Mouse (Mus musculus) layer of hippocampus, adult 9-11 months (tissue): ENCODE data around the gene Gak.

Experiments
- DNase-seq: peaks from one replicate; pipeline ENCODE4 v3.0.0; 2022

Gene Gak

DNA sequence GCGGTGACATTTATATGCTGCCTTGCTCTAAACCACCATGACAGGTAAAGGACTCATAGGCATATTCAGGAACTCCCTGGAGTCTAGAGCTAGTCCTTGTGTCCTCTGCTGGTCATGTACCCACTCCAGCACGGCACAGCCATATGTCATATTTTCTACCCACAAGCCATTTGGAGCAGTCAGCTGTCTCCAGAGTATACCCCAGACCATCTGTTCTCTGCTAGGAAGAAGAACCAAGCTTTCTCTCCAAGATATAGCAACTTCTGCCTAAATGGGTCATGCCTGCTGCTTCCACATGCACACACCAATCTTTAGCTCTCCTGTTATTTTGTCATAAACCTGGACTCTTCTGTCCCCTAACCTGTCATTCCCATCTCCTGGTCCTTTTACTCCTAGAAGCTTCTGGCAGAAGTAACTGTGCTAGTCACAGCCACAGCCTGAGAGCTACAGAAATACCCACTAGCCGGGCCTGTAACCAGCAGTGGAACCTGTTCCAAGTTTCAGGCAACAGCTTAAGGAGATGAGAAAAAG is 48.1 kb downstream of the Gak start:
- peak; percentile 71 for DNase-seq

DNA sequence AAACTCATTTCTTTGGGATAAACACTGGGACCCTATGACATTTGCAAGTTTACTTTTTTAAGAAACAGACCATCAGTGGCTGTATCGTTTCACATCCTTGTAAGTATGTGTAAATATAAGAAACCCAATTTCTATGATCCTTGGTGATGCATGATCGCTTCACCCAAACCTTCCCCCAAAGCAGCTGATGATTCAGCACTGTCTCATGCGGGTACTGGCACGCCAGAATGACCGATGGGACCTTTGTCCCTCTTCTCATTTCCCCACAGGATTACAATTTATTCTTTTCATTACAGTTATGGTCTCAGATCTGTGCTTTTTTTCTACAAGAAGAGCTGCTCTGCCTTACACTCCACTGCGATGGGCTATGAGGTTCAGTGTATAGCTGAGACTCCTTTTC is 56.5 kb downstream of the Gak start:
- no peak for DNase-seq

DNA sequence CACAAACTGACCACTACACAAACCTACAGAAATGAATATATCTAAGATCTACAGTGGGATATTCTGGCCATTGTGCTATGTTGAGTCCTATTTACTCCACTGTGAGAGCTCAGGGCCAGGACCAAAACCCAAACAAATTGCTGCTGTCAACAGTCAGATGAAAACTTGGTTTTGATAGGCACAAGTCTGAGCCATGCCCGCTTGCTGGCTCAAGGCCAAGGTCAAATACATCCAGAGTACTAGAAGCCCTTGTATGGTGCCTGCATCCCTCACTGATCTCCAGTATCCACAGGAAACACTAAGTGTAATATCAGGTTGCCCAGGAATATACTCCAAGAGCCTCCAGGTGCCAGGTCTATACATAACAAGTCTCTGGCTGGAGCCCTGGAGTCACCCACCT is 58.6 kb downstream of the Gak start:
- no peak for DNase-seq

DNA sequence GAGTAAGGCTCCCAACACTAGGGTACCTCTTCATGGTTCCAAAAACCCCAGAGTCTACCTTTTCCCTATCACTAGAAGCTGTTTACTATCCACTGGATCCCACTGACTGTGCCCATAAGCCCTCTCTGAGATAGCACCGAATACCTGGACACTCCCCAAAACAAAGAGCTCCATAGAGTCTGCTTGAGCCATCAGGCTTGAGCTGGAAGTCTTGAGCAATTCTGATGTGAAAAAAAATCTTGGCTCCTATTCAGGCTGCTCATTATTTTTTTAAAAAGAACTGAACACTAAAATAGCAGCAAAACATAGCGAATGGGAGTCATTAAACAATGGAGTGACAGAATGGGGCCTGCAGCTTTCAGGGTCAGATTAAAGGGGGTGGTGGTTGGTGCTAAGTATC is 62.5 kb downstream of the Gak start:
- no peak for DNase-seq

DNA sequence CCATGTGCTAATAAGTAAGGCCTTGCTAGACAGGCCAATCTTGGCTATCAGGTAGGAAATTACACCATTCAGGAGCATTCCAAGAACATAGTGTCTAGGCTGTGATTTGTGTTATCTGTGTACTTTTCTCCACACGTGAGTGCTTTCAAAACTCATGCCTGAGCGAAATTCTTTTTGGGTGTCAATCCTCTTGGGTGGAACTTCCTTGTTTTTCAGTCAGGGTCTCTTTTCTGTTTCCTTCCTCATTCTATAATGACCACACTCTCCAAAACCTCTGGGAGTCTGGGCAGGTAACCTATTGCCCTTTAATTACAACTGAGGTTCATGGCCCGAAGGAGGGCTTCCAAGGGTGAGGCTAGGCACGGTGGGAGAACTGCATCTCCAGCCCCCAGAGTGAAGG is 63.0 kb downstream of the Gak start:
- no peak for DNase-seq

GRCm38 (mm10) chr5:108565381-108565780 is 64.2 kb downstream of the Gak start:
- DNase-seq = no peak

DNA sequence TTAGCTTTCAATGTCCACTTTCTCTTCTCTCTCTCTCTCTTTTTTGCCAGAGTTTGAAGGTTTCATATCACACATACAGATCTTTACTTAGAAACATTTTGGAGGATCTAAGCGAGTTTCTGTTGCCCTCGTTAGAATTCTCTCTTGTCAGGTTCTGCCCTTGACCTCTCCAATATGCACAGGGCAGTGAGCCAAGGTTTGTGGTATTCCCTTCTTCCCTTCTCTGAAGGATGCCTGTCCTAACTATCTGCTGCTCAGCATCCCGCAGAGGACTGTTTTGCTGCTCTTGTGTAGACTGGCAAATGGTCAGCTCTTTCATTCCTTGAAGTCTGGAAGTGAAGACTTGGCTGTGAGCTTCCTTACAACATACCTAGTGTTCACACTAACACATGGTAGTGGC is 65.2 kb downstream of the Gak start:
- DNase-seq = no peak

DNA sequence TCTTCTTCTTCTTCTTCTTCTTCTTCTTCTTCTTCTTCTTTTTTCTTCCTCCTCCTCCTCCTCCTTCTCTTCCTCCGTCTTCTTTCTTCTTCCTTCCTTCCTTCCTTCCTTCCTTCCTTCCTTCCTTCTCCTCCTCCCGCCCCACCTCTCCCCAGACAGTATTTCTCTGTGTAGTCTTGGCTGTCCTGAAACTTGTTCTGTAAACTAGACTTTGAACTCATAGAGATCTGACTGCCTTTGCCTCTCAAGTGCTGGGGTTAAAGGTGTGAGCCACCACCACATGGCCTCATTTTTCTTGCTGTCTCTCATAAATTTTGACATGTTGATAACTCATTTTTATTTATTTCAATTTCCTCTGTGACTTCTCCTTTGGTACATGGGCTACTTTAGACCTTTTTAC is 67.1 kb downstream of the Gak start:
- DNase-seq = no peak

- no peak for DNase-seq
These were observed 72.6 kb downstream of the Gak start for GRCm38 (mm10) chr5:108556986-108557385.

GRCm38 (mm10) chr5:108554041-108554440 is 75.5 kb downstream of the Gak start:
- no peak for DNase-seq

DNA sequence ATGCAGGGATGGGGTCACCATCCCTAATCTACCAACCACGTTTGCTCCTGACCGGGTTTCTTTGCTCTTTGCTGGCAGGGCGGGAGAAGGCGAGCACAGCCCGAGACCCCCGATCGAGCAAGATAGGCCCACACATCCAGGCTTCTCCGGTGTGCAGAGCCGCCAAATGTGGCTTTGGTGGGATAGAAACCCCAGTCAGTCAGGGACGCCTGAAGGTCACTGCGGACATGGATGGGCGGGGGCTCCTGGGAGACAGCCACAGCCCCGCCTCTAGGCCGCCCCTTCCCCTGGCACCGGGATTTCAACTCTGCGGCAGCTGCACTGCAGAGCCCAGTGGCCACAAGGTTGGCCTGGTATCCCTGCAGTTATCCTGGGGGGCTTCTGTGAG is 79.4 kb downstream of the Gak start:
- no peak for DNase-seq

DNA sequence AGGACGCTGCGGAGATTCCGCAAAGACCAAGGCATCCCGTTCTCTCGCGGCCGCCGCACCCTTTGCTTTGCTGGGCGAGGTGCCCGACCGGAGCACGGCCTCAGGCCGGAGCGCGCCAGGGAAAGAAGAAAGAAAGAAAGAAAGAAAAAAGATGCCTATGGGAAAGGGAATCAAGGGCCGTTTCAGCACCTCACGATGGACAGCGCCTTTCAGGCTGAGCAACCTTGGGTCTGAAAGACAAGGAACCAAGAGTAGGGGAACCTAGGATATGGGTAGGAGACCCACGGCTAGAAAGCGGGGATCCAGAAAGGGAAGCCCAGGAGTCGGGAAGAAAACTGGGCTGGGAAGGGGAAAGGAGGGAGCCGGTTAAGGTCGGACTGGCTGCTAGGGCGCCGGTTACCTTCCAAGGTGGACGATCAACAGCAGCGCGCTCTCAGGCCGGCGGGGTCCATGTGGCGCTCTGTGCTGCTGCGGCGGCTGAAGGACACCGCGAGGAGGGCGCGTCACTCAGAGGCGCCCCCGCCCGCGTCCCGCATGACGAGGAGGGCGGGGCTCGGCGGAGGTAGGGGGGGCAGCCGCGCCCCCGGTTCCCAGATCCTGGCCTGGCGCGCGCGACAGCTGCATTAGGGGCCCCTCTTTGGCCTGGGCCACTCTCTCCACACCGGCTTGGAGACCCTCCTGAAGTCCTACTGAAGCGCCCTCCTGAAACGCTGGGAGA is 79.9 kb downstream of the Gak start, which contains the start of gene Cplx1:
Gene Cplx1, minus strand, starts transcription at position 536 of the 718 bp plus-strand sequence.
- DNase-seq = peak; percentile 58

DNA sequence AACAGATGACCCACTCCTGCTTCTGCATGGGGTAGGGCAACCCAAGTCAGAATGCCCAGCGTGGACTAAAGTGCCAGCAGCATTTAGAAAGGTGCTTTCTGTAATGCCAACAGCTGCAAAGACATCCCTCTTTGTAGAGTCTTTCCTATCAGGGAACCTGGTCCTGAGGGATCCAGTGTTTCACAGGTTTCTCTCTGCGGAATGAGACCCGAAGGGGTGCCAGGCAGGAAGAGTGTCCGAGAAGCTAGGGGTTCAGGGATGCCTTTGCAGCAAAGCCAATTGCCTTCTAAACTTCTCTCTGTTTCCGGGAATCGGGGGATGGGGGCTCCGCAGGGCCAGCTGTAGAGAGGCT is 80.4 kb downstream of the Gak start:
- DNase-seq = no peak

GRCm38 (mm10) chr5:108547636-108548035 is 81.9 kb downstream of the Gak start:
- no peak for DNase-seq

DNA sequence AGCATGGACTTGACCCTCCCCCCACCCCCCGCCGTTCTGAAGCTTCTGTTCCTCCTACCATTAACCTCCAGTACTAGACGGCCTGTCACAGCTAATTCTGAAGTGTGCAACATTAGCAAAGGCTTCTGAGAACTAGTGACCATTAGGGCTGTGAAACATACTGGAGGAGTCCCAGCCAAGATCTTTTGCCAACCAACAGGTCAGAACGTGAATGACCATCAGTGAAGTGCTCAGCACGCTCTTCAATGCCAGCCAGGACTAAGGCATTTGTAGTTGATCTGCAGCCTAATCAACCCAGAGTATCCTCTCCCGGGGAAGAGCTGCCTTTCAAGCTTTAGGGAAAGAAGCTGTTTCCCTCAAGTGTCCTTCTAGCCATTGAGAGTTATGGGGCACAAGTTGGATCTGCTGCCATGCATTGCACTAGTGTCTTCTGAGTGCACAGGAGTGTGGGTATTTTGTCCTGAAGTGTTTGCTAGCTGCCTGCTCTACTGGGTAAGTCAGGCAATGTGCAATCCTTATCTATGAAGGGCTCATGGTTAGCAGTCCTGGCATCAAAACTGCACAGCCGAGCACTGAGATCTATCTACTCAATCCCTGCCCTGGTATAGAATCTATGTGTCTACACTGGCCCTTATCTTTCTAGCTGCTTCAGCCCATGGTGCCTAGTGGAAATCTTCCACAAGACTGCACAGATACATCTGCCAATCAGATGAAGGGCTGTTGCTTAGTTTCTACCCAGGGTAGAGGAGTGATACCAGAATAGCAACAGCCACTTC is 85.9 kb downstream of the Gak start:
- DNase-seq = no peak

GRCm38 (mm10) chr5:108534188-108534587 is 95.4 kb downstream of the Gak start:
- no peak for DNase-seq

GRCm38 (mm10) chr5:108522597-108522996 is 107.0 kb downstream of the Gak start:
- DNase-seq = peak; percentile 52

DNA sequence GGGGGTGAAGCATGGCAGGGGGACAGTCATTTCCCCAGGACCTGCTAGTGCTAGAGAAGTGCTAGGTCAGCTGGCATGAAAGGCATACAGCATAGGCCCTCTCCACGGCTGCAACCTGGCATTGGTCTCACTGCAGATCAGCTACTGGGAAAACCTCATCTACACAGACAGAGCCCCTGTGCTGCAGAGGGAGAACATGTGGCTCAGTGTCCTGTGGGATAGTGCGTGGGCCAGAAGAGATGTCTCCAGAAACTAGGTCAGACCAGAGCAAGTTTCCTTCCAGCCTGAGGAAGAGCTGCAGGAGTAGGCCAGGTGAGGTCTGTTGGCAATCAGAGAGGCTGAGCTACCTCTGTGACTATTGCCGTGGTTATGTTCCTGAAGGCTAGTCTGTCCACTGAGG is 107.7 kb downstream of the Gak start:
- no peak for DNase-seq

DNA sequence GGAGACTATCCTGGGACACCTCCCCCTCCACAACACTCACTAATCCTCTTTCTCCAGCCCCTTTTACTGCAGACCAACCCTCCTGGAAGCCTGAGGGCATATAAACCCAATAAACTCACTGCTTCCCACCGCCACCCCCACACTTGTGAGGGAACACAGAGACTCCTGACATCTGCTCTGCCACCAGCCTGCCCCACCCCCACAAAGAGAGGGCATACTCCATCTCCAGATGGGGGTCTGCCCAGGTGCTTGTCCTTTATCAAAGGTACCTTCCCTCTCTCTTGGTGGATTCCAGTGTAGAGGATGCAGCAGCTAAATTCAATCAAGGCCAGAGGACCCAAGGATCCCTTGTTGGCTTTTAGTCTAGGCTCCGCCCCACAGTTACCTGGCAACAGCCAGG is 108.5 kb downstream of the Gak start:
- DNase-seq = peak; percentile 44

- DNase-seq = no peak
These were observed 109.4 kb downstream of the Gak start for GRCm38 (mm10) chr5:108520153-108520552.
